Mouse (Mus musculus): ENCODE data around the gene Rbp7. TPM values are rescaled to one million over a fixed set of nuclear protein-coding genes. Genes with fewer than 3 reads are reported as not detected.
"Not testable (repeated sequence)": the region's sequence is repeated elsewhere in the genome, so short reads cannot be mapped to it uniquely, and the experiment has no call there.

Rbp7 gene
- total RNA-seq (2022): 10 to 100 TPM in 1 of 4 experiments, 1 to 10 TPM in 3; 3.8 to 14.0 (median 5.8) TPM

DNA sequence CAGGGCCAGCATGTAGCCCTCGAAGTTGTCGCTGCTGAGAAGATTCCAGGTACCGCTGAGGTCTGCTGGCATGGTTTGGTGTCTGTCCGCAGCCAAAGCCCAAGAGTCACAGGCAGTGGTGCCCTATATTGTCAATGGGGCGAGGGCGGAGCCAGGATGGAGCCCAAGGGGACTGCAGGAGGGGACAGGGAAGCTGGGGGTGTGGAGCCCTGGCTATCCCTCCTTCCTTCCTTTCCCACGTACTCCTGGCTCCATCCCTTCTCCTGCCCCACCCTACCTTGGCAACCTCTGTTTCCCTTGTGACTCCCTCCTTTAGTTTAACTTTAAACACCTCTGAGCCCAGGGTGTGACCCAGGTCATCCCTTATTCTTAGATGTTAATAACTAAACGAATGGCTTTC is at the start of gene Rbp7:
TSS of gene Rbp7 (minus strand) at position 100 of the 400 bp plus-strand sequence.
- no peak for DNase-seq (ENCODE audit: low spot score in 2 of 2)

DNA sequence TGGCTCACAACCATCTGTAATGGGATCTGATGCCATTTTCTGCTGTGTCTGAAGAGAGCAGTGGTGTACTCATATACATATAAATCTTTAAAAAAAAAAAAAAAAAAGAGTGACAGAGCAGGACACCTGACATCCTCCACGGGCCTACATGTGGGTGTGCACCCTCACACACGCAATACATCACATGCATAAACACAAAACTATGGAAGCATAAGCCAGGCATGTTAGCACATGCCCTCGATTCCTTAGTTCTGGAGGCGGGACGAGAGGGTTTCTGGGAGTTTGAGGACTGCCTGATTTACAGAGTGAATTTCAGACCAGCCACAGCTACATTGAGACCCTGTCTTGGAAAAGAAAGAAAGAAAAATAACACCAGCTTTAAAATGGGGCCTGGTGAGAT is 49.6 kb upstream of the Rbp7 start:
- no peak for DNase-seq (ENCODE audit: low spot score in 2 of 2)

DNA sequence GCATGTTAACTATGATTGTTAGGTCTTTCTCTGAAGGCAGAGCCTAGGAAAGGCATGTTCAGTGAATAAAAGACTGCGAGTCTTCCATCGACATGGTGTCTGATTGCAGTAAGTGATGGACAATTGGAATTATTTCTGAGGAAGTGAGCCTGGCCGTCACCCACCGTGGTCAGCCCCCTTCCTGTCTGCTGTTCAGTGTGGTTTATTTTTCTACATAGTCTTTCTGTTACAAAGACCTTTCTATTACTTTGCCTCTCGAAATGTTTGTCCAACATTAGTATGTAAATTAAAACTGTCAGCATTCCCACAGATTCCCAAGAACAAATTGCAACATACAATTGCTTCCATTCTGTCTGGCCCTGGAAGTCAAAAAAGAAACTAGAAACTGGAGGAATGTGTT is 45.0 kb upstream of the Rbp7 start:
- no peak for DNase-seq (ENCODE audit: low spot score in 2 of 2)

DNA sequence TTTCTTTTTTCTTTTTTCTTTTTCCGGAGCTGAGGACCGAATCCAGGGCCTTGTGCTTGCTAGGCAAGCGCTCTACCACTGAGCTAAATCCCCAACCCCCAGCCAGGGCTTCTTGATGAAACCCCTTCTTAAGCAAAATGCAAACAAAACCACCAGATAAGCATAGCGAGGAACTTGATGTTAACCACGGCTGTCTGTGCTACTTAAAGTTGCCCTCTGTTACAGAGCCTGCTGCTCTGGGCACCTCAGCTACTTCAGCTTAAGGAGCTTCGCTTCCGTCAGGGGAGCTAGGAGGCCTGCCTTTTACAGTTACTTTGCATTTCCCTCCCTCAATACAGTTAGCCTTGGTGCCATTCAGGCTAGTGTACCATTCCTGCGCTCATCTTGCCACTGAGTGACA is 44.1 kb upstream of the Rbp7 start:
- no peak for DNase-seq (ENCODE audit: low spot score in 2 of 2)

DNA sequence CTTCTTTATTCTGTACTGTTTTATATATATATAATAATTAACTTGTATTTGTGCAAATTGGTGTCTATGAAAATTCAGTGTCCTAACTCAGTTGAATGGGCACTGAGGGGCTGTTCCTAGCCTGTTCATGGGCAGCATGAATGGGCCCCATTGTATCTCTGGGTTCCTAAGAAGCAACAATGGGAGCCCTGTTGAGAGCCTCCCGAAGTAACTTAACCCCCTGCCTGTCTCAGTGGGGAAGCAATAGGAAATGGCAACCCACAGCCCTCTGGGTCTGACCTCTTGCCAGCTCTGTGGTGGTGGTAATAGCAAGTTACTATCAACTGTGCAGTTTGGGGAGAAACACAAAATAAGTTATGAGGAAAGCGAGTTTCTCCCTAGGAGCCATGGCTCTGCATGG is 41.8 kb upstream of the Rbp7 start:
- no peak for DNase-seq (ENCODE audit: low spot score in 2 of 2)

DNA sequence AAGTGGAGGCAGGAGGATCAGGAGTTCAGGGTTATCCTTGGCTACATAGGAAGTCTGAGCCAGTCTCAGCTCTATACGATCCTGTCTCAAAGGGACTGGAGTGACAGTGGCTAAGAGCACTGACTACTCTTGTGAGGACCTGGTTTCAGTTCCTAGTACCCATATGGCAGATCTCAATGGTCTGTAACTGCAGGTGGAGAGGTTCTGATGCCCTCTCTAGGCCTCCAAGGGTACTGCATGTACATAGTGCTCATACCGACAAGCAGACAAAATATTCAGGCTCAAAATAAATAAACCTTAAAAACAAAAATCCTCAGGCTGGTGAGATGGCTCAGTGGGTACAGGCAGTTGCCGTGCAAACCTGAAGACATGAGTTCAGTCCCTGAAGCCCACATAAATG is 36.4 kb upstream of the Rbp7 start:
- DNase-seq (ENCODE audit: low spot score in 2 of 2): no peak

DNA sequence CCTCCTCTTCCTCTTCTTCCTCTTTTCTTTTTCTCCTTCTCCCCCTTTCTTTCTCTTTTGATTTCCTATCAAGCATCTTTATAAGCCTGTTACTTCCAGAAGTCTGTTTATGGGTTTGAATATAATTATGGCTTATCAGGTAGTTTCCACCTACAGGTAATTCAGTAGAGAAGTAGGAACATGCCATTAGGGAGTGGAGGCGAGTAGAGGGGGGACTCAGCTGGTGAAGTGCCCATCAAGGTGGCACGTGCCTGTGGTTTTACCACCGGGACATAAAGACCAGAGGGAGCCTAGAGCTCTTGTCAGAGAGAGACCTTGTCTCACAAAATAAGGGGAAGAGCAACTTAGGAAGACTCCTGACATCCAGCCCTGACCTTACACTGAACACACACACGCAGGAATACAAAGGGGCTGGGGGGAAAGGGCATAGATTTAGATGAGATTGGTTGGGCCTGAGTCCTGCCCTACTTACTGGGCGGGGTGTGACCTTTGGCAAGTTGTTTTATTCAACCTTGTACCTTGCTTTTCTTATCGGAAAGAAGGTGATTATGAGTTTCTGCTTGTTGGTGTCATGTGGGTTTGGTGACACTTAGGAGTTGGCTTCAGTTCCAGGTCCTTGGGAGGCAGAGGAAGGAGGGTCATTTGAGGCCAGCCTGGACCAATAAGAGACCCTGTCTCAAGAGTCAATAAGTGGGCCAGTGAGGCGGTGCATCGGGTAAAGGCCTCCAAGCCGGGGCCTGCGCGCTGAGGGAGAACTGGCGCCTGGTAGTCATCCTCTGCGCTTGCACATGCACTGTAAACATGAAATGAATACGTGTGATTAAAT is 34.9 kb upstream of the Rbp7 start:
- DNase-seq (ENCODE audit: low spot score in 2 of 2): no peak

DNA sequence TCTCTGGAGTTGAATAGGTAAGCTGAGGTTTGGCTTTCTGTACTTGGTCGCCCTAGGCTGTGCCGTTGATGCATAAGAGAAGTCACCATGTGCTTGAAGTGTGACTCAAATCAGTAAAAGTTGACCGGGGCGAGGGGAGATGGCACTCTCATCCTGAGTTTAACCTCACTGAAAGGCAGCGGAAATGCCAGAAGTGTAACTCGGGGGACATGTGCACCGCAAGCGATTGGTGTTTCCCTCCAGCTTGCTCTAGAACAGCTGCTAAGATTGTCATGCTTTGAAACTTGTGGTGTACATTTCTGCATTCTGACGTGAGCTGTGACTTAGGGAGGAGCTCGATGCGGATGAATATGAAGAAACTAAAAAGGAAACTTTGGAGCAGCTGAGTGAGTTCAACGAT is 33.0 kb upstream of the Rbp7 start:
- DNase-seq (ENCODE audit: low spot score in 2 of 2): no peak

DNA sequence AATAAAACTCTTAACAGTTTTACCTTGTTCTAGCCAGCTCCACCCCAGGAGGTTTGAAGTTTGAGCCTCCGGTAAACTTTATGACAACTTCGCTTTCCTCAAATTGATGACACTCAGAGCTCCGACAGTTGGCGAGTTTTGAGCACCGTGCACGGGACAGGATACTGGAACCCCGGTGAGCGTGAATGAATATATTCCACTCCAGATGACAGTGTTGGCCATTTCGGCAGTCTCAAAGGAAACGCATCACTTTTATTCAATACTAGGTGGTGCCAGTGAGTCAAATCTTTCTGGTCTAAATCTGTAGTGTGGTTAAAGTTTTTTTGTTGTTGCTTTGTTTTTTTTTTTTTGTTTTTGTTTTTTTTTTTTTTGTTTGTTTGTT is 31.0 kb upstream of the Rbp7 start:
- no peak for DNase-seq (ENCODE audit: low spot score in 2 of 2)

DNA sequence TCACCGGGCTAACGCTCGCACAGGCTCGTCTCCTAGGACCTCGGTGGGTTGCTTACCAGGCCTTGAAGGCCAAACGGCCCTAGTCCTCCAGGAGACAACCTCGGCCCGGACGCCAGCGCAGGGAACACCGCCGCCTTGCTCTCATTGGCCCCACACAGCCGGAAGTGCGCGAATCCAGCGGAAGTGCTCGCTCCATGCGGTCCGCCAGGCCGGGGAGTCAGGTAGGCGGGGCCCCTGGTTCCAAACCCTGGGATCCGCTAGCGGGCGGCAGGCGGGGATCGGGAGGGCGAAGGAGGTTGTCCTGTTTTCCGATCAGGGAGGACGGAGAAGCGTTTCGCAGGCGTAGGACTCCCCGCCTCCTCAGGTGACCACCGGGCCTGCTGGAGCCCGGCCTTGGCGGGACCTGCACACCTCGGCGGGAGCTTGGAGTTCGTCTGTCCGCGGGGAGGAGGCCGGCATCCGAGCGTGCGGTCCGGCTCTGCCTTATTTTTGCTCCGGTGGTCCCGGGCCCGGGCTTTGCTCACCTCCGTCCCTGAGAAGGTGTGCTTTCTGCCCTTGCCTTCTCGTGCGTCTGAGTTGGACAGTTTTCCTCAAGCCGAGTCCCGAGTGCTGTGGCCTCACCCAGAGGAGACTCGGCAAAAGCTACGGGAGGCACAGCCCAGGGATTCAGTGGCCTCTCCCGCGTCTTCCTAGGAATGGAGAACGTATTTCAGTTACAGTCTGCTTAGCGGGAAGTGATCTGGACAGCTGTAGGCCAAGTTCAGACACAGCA is 30.5 kb upstream of the Rbp7 start, which contains the start of the genes Nmnat1 and Lzic:
TSS of gene Nmnat1 (minus strand) at position 150 of the 772 bp plus-strand sequence.
TSS of gene Lzic (plus strand) at position 177 of the 772 bp plus-strand sequence.
- peak; percentile 86 to 87 for DNase-seq (ENCODE audit: low spot score in 2 of 2)

DNA sequence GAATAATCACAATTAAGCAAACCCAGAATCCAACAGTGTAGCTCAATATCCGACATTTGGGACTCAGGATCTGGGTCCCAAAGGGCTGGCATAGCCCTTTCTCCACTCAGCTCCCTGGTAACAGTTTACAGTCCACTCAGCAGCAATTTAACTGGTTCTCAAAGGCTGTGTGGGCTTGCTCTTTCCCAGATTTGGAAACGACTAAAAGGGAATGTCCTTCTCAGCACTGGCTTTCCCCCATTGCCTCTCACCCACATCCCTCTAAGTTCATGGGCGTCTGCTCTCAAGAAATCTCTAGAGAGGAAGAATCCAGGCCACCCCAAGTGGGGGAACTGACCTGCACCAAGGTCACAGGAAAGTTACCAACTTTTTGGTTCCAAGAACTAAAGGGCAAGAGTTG is 29.8 kb upstream of the Rbp7 start:
- DNase-seq (ENCODE audit: low spot score in 2 of 2): peak in 1 of 2 experiments; percentile 9

DNA sequence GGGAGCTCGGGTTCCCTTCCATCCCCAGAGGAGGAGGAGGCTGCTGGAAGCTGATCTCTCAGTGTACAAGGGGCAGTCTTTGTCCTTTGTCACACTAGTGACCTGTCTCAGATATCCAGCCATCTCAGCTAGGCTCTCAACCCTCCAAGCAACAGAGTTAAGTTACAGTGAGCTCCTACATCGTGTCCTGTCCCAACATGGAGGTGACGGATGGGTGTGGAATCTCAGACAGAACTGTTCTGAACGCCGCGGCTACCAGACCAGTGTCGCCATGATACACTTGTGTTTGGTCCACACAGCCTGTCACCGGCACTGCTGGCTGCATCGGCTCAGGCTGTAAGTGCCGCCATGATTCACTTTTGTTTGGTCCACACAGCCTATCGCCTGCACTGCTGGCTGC is 22.3 kb upstream of the Rbp7 start, which contains the start of gene Tmem274:
TSS of gene Tmem274 (plus strand) at position 301 of the 400 bp plus-strand sequence.
- DNase-seq (ENCODE audit: low spot score in 2 of 2): no peak

DNA sequence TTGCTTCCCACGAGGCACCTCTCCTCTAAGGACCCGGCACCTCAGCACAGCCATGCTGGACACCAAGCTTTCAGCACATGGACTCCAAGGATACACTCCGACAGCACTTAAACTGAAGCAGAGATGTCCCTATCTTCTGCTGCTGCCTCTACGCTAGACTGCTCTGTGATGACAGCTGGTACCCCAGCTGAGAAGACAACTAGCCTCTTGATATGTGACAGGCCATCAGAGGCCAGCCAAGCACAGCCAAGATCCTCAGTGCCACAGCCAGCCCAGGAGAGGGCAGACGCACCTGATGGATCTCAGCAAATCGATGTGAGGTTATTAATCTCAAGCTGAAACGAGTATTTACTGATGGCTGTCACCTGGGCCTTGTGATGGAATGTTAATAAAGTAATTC is 20.3 kb upstream of the Rbp7 start:
- no peak for DNase-seq (ENCODE audit: low spot score in 2 of 2)

DNA sequence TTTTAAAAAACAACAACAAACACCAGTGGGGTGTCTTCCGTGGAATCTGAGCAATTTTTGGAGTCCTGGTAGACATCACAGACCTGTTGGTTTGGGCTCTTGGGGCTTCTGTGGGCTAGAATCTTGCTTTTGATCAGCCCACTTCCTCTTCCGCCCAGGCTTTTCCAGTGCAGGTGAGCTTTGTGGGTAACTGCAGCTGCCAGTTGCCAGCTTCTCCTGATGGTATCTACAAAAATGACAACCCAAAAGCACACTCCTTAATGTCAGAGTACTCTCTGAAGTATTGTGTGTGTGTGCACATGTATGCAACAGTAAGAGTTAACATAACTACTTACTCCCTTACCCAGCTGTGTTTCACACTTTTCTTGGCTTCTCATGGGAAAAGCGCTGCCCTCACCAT is 14.8 kb upstream of the Rbp7 start:
- no peak for DNase-seq (ENCODE audit: low spot score in 2 of 2)

DNA sequence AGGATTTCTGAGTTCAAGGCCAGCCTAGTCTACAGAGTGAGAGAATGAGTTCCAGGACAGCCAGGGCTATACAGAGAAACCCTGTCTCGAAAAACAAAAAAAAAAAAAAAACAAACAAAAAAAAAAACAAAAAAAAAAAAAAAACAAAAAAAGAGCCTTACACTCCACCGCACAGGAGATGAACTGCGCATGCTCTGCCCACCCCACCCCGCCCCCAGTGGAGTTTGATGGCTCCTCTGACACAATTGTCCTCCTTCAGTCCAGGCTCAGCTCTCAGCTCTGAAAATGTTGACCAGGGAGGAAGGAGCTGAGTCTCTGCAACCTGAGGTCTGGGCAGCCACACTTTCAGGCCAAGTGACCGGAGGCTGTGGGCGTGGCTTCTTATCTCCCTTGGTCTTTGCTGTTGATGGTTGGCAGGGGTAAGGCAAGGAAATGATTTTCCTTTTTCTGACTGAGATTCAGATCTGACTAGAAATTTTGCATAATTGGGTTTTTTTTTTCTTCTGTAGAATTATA is 8.7 kb upstream of the Rbp7 start:
- no peak for DNase-seq (ENCODE audit: low spot score in 2 of 2)

DNA sequence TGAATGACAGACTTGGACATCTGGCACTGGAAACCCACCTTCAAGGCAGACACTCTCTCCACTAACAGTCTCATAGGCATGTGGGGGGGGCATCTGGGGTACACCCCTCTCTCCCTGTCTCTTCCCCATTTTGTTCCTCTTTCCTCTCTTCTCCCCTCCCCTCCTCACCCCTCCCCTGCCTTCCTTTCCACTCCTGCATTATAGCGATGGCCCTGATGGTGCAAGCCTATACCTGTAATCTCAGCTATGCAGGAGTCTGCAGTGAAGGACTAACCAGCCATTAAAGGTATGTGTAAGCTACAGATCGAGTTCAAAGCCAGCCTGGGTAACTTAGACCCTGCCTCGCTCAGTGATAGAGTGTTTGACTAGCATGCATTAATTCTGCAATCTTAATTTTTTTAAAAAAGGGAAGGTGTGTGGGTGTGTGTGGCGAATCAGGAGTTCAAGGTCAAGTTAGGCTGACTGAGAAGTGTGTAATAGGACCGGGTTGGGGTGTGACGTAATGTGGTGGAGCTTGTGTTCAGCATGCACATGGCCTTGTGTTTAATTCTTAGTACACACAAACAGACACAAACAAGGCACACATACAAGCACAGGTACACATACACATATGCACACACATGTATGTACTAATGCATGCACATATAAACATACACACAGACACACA is 7.7 kb upstream of the Rbp7 start:
- DNase-seq (ENCODE audit: low spot score in 2 of 2): no peak

DNA sequence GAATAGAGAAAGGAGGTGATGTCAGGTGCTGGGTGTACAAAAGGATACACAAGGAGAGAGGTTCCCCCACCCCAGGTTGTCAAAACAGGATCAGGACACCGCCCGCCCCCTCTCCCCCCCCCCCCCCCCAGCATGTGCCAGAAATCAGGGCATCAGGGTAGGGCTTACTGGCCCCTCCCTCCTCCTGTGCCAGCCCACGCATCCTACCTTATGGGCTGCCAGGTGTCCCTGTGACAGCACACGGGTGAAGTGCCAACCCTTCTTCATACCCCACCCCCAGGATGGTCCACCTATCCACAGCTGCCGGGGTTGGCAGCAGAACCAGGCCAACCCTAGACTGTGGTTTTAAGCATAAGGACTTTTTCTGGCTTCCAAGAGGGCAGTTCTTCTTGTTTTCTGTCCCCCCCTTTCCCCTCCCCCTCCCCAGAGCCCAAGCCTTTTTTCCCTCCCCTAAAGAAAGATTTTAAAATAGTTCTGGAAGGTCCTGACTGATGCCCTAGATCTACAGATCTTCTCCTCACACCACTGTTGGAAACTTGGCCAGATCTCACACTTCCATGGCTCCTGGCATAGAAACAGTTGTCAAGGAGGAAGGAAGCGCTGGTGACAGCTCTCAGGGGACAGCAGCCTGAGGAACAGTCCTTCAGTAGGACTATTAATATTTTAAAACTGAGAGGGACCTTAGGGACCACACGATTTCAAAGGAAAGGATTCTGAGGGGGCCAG is 7.0 kb upstream of the Rbp7 start:
- DNase-seq (ENCODE audit: low spot score in 2 of 2): no peak

DNA sequence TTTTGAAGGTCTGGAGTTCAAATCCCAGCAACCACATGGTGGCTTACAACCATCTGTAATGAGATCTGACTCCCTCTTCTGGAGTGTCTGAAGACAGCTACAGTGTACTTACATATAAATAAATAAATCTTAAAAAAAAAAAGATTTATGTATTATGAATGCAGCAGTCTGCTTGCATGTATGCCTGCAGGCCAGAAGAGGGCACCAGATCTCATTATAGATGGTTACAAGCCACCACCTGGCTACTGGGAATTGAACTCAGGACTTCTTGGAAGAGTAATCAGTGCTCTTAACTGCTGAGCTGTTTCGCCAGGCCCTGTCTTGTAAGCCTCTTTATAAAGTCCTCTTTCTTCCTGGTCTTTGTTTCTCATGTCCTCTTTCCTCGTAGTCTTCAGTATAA is 5.7 kb upstream of the Rbp7 start:
- DNase-seq (ENCODE audit: low spot score in 2 of 2): not testable (repeated sequence)

DNA sequence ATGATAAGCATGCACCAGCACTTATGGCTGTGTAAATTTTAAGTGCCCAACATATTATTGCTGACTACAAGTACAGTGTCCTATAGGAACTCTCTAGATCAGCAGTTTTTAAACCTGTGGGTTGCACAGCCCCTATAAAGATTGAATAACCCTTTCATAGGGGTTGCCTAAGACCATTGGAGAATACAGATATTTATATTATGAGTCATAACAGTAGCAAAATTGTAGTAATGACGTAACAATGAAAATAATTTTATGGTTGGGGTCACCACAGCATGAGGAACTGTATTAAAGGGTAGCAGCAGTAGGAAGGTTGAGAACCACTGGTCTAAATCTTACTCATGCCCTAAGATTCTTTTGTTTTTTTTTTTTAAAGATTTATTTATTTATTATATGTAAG is 4.6 kb upstream of the Rbp7 start:
- DNase-seq (ENCODE audit: low spot score in 2 of 2): no peak

DNA sequence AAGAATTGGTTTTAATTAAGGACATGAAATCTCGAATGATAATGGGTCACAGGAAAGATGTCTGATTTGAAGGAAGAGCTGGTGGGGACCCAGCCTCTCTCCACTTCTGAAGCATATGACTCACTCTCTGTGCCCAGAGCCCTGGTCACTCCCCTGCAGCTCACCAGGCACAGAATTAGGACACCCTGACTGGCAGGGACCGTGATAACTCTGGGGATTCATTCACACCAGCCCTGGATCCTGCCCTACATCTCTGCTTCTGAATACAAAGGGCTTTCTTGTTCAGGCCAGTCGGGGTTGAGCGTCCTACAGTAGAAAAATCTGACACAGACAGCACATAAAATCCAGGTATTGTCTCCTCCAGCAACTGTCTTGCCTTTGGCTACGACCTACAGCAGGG is 3.7 kb upstream of the Rbp7 start:
- no peak for DNase-seq (ENCODE audit: low spot score in 2 of 2)

DNA sequence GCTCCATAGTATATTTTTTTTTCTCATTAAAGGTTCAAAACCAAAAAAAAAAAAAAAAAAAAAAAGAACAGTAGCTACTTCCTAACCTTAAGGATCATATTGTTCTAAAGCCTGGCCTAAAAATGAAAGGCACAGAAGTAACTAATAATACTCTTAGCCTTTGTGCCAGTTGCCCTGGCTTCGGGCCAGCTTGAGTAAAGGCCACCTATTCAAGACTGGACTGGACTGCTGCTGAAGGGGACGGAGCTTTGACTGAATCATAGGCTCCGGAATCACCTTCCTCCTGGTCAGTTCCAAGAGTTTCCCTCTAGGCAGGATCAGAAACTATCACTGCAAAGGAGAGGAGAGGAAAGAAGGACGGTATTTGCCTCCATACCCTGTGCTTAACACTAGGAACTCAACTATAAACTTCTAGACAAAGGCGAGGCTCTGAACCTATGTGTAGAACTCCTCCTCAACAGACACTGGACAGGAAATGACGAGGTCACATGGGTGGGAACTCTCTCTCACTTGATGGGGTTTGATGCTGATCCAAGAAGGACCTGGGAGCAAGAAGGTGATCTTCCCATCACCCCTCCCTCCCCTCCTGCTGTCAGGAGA is 3.2 kb upstream of the Rbp7 start:
- peak in 1 of 2 experiments; percentile 26 for DNase-seq (ENCODE audit: low spot score in 2 of 2)

All from gastrocnemius, adult 8-10 months (tissue).